Mouse (Mus musculus): Measurements from ENCODE around the gene Jph4. TPM values are rescaled to one million over a fixed set of nuclear protein-coding genes. Genes with fewer than 3 reads are reported as not detected.

Jph4 gene
- polyA plus RNA-seq, 1 experiment from 2014 or later, result 0.18 TPM

DNA sequence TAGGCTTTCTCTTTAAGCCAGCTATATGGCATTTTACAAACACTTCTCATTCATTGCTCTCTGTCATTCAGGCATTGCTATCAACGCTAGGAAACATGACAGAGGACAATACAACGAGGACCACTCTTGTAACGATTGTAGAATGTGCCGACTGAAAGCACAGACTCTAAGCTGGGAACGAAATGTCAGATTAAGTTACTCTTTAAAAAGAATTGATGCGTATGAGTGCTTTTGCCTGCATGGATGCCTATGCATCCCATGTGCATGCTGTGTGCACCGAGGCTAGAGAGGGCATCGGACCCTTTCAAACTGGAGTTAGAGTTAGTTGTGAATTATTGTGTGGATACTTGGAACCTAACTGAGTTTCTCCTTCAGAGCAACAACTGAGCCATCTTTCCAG is 18.9 kb upstream of the Jph4 start:
- ATAC-seq (ENCODE audit: insufficient number of reproducible peaks, insufficient read depth, low FRiP score, low read depth), result no peak
- no peak overlapping the region for H3K27ac ChIP-seq (replicated peaks in 1 of 2; ENCODE audit: control insufficient read depth in 1 of 2, insufficient read depth in 1 of 2, low read depth in 2 of 2, low read length in 2 of 2)
- no peak overlapping the region for H3K9ac ChIP-seq (ENCODE audit: low read length)
- no peaks in the 10 kb centered on the region for H3K27me3 ChIP-seq (ENCODE audit: control insufficient read depth, insufficient read depth, low read length)
- no peaks in the 10 kb centered on the region for H3K9me3 ChIP-seq (ENCODE audit: control insufficient read depth, low read length)
- WGBS, result 50% methylated on average over 8 of the region's 8 CpGs
- no peaks in the 10 kb centered on the region for H3K4me1 ChIP-seq (ENCODE audit: control insufficient read depth in 2 of 2, insufficient read depth in 2 of 2, low read length in 2 of 2)
- no peak overlapping the region for H3K4me3 ChIP-seq (ENCODE audit: control insufficient read depth in 1 of 2, insufficient read depth in 1 of 2, low read depth in 1 of 2, low read length in 2 of 2)
- H3K36me3 ChIP-seq (ENCODE audit: control insufficient read depth, insufficient read depth, low read length), result no peaks in the 10 kb centered on the region
- no peak overlapping the region for H3K4me2 ChIP-seq (ENCODE audit: low read length)

DNA sequence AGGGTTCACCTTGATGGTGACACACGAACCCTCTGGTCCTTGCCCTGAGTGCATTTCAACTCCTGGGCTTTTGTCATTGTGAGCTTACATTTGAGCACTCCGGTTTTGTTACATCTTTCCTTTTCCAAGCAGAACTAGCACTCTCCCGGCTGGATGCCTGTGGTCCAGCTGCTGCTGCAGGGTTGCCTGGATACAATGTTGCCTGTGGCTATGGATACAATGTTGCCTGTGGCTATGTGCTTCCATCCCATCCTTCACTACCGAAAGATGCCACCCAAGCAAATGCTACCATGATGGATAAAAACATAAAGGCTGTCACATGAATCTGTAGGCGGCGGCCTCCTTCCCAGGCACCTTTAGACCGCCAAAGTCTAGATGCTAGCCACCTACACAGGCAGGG is 9.8 kb upstream of the Jph4 start:
- H3K9me3 ChIP-seq (ENCODE audit: control insufficient read depth, low read length), result no peaks in the 10 kb centered on the region
- H3K4me1 ChIP-seq (ENCODE audit: control insufficient read depth in 2 of 2, insufficient read depth in 2 of 2, low read length in 2 of 2), result peaks cover 4 to 10% of the 10 kb centered on the region in 2 experiments; a peak in 3 of 4 replicates
- H3K9ac ChIP-seq (ENCODE audit: low read length), result no peak overlapping the region
- no peak overlapping the region for H3K27ac ChIP-seq (replicated peaks in 1 of 2; ENCODE audit: control insufficient read depth in 1 of 2, insufficient read depth in 1 of 2, low read depth in 2 of 2, low read length in 2 of 2)
- 89% methylated on average over 7 of the region's 7 CpGs for WGBS
- no peak for ATAC-seq (ENCODE audit: insufficient number of reproducible peaks, insufficient read depth, low FRiP score, low read depth)
- no peak overlapping the region for H3K4me2 ChIP-seq (ENCODE audit: low read length)
- H3K27me3 ChIP-seq (ENCODE audit: control insufficient read depth, insufficient read depth, low read length), result no peaks in the 10 kb centered on the region
- no peak overlapping the region for H3K4me3 ChIP-seq (ENCODE audit: control insufficient read depth in 1 of 2, insufficient read depth in 1 of 2, low read depth in 1 of 2, low read length in 2 of 2)
- no peaks in the 10 kb centered on the region for H3K36me3 ChIP-seq (ENCODE audit: control insufficient read depth, insufficient read depth, low read length)

DNA sequence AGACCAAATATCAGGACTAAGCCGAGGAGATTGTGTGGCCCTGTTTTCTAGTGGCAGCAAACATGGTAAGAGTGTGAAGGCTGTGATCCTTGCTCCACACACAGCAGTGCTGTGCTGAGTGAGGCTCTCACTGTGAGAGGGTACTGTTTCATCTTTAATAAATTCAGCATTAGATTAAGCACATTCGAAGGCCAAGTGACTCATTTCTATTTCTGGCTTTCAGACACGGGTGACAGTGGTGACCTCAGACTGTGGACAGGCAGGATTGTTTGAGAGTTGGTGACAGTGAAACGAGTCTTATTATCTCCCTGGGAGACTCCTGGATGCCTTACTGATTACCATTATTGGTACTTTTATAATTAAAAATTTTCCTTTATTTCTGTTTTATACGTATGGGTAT is 9.0 kb upstream of the Jph4 start:
- peaks cover 4 to 10% of the 10 kb centered on the region in 2 experiments; a peak in 3 of 4 replicates for H3K4me1 ChIP-seq (ENCODE audit: control insufficient read depth in 2 of 2, insufficient read depth in 2 of 2, low read length in 2 of 2)
- H3K36me3 ChIP-seq (ENCODE audit: control insufficient read depth, insufficient read depth, low read length), result no peaks in the 10 kb centered on the region
- H3K9me3 ChIP-seq (ENCODE audit: control insufficient read depth, low read length), result no peaks in the 10 kb centered on the region
- no peak overlapping the region for H3K9ac ChIP-seq (ENCODE audit: low read length)
- H3K4me2 ChIP-seq (ENCODE audit: low read length), result no peak overlapping the region
- H3K27ac ChIP-seq (replicated peaks in 1 of 2; ENCODE audit: control insufficient read depth in 1 of 2, insufficient read depth in 1 of 2, low read depth in 2 of 2, low read length in 2 of 2), result no peak overlapping the region
- no peak overlapping the region for H3K4me3 ChIP-seq (ENCODE audit: control insufficient read depth in 1 of 2, insufficient read depth in 1 of 2, low read depth in 1 of 2, low read length in 2 of 2)
- ATAC-seq (ENCODE audit: insufficient number of reproducible peaks, insufficient read depth, low FRiP score, low read depth), result no peak
- no peaks in the 10 kb centered on the region for H3K27me3 ChIP-seq (ENCODE audit: control insufficient read depth, insufficient read depth, low read length)
- 49% methylated on average over 5 of the region's 5 CpGs for WGBS

DNA sequence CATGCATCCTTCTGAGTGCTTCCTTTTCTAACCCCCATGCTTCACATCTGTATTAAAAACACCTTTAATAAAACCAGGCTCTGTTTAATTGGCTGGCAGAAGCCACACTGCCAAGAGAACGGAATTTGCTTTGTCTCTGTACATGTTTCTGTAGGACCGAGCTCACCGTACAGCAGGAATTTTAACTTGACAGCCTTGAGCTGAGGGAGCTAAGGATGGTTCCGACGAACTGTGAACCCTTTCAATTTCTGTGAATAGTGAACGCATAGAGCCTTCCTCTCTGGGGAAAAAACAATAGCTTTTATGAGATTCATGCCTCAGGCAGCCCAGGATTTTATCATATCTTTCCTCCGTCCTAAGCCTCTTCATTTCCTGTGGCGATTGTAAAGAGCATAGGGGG is 5.6 kb upstream of the Jph4 start:
- Histone ChIP-seq H3K36me3 (ENCODE audit: control insufficient read depth, insufficient read depth, low read length) (no peaks in the 10 kb centered on the region), H3K4me2 (ENCODE audit: low read length) (peak overlapping the region; percentile 61), H3K27me3 (ENCODE audit: control insufficient read depth, insufficient read depth, low read length) (peaks cover 7% of the 10 kb centered on the region), H3K9me3 (ENCODE audit: control insufficient read depth, low read length) (no peaks in the 10 kb centered on the region), H3K4me1 (ENCODE audit: control insufficient read depth in 2 of 2, insufficient read depth in 2 of 2, low read length in 2 of 2) (peaks cover 4 to 10% of the 10 kb centered on the region in 2 experiments; a peak in 3 of 4 replicates), H3K9ac (ENCODE audit: low read length) (peak overlapping the region; percentile 35), H3K27ac (replicated peaks in 1 of 2; ENCODE audit: control insufficient read depth in 1 of 2, insufficient read depth in 1 of 2, low read depth in 2 of 2, low read length in 2 of 2) (peak overlapping the region in 1 of 2 experiments; percentile 28; a peak in 1 of 4 replicates), H3K4me3 (ENCODE audit: control insufficient read depth in 1 of 2, insufficient read depth in 1 of 2, low read depth in 1 of 2, low read length in 2 of 2) (peak overlapping the region in 1 of 2 experiments; percentile 17; a peak in 2 of 4 replicates)
- WGBS, result 33% methylated on average over 8 of the region's 8 CpGs
- no peak for ATAC-seq (ENCODE audit: insufficient number of reproducible peaks, insufficient read depth, low FRiP score, low read depth)

DNA sequence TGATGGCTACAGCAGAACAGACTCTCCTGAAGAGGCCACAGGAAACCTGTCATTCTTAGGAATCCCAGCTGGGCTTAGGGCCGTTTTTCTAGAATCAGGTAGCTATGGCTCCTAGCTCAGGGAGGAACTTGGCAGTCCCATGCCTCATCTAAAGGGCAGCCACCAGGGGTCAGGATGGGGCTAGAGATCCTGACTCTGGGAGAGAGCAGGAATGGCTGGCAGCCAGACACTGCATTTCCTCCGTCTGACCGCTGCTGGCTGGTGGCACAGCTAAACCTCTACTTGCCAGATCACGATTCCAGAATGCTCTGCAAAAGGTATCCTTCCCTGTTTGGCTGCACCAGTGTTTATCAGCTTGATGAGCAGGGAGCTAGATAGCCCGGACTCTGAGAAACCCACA is 5.2 kb upstream of the Jph4 start:
- H3K4me1 ChIP-seq (ENCODE audit: control insufficient read depth in 2 of 2, insufficient read depth in 2 of 2, low read length in 2 of 2), result peaks cover 4 to 10% of the 10 kb centered on the region in 2 experiments; a peak in 3 of 4 replicates
- H3K4me2 ChIP-seq (ENCODE audit: low read length), result peak overlapping the region; percentile 61
- H3K36me3 ChIP-seq (ENCODE audit: control insufficient read depth, insufficient read depth, low read length), result no peaks in the 10 kb centered on the region
- ATAC-seq (ENCODE audit: insufficient number of reproducible peaks, insufficient read depth, low FRiP score, low read depth), result peak; percentile 83
- H3K27me3 ChIP-seq (ENCODE audit: control insufficient read depth, insufficient read depth, low read length), result peaks cover 11% of the 10 kb centered on the region
- peak overlapping the region in 1 of 2 experiments; percentile 17; a peak in 2 of 4 replicates for H3K4me3 ChIP-seq (ENCODE audit: control insufficient read depth in 1 of 2, insufficient read depth in 1 of 2, low read depth in 1 of 2, low read length in 2 of 2)
- peak overlapping the region; percentile 35 for H3K9ac ChIP-seq (ENCODE audit: low read length)
- WGBS, result 1% methylated on average over 5 of the region's 5 CpGs
- H3K9me3 ChIP-seq (ENCODE audit: control insufficient read depth, low read length), result no peaks in the 10 kb centered on the region
- peak overlapping the region in 1 of 2 experiments; percentile 28; a peak in 1 of 4 replicates for H3K27ac ChIP-seq (replicated peaks in 1 of 2; ENCODE audit: control insufficient read depth in 1 of 2, insufficient read depth in 1 of 2, low read depth in 2 of 2, low read length in 2 of 2)

DNA sequence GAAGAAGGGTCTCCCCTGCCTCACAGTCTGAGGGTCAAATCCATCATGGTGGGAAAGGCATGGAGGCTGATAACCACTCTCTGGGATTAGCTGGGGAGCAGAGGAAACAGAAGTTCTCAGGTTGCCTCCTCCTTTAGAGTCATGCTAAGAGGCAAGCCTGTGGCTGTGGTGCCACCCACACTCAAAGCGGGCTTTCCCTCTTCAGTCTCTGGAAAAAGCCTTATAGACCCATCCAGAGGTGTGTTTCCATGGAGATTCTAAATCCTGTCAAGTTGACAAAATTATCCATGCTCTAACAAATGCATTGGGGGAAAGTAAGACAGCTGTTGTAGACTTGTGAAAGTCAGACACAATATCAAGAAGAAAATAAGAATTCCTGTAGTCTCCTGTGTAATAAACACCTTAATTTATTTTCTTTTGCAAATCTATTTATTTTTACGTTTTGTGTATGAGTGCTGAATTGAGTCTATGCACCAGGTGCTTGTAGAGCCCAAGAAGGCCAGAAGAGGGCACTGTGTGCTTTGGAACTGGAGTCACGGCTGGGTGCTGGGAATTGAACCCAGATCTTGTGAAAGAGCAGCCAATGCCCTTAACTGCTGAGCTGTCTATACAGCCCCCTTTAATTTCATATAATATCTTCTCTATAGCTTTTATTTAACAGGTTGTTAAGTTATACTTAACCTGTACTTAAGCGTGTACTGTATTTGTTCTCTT is 2.8 kb upstream of the Jph4 start:
- no peak for ATAC-seq (ENCODE audit: insufficient number of reproducible peaks, insufficient read depth, low FRiP score, low read depth)
- Histone ChIP-seq H3K4me3 (ENCODE audit: control insufficient read depth in 1 of 2, insufficient read depth in 1 of 2, low read depth in 1 of 2, low read length in 2 of 2) (no peak overlapping the region), H3K4me1 (ENCODE audit: control insufficient read depth in 2 of 2, insufficient read depth in 2 of 2, low read length in 2 of 2) (peaks cover 6 to 23% of the 10 kb centered on the region in 2 experiments), H3K27me3 (ENCODE audit: control insufficient read depth, insufficient read depth, low read length) (peaks cover 35% of the 10 kb centered on the region), H3K4me2 (ENCODE audit: low read length) (no peak overlapping the region), H3K36me3 (ENCODE audit: control insufficient read depth, insufficient read depth, low read length) (no peaks in the 10 kb centered on the region), H3K9ac (ENCODE audit: low read length) (no peak overlapping the region), H3K9me3 (ENCODE audit: control insufficient read depth, low read length) (no peaks in the 10 kb centered on the region), H3K27ac (replicated peaks in 1 of 2; ENCODE audit: control insufficient read depth in 1 of 2, insufficient read depth in 1 of 2, low read depth in 2 of 2, low read length in 2 of 2) (no peak overlapping the region)
- 75% methylated on average over 4 of the region's 4 CpGs for WGBS

DNA sequence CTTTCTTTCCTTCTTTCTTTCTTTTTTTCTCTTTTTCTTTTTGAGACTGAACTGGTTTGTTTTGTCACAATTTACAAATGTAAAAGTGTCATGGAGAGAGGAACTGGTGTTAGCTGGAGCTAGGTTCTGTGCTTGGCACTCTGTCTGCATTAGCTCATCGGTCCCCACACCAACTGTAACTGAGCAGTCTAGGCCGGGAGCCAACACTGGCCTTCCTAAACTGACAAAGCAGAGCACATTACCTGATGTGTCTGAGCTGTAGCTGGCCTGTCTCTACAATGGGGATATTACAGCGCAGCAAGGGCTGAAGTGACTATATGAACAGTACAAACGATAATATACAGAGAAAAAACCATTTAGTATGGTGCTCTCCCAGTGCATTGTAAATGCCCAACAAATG is 2.1 kb upstream of the Jph4 start:
- Histone ChIP-seq H3K4me1 (ENCODE audit: control insufficient read depth in 2 of 2, insufficient read depth in 2 of 2, low read length in 2 of 2) (peaks cover 6 to 29% of the 10 kb centered on the region in 2 experiments), H3K9ac (ENCODE audit: low read length) (no peak overlapping the region), H3K27ac (replicated peaks in 1 of 2; ENCODE audit: control insufficient read depth in 1 of 2, insufficient read depth in 1 of 2, low read depth in 2 of 2, low read length in 2 of 2) (no peak overlapping the region), H3K4me3 (ENCODE audit: control insufficient read depth in 1 of 2, insufficient read depth in 1 of 2, low read depth in 1 of 2, low read length in 2 of 2) (no peak overlapping the region), H3K27me3 (ENCODE audit: control insufficient read depth, insufficient read depth, low read length) (peaks cover 42% of the 10 kb centered on the region), H3K4me2 (ENCODE audit: low read length) (no peak overlapping the region), H3K36me3 (ENCODE audit: control insufficient read depth, insufficient read depth, low read length) (no peaks in the 10 kb centered on the region), H3K9me3 (ENCODE audit: control insufficient read depth, low read length) (no peaks in the 10 kb centered on the region)
- no peak for ATAC-seq (ENCODE audit: insufficient number of reproducible peaks, insufficient read depth, low FRiP score, low read depth)
- WGBS, result 59% methylated on average over 4 of the region's 4 CpGs
